Mouse (Mus musculus) heart, adult 2 months (tissue): ENCODE measurements around the gene Ptprd.

Experiments
- CTCF ChIP-seq: fragments of 200-600 bp; IDR thresholded peaks from 2 replicates; pipeline ENCODE4 v1.8.1; 2022; ENCODE audit warnings: antibody characterized with exemption, mild to moderate bottlenecking, moderate library complexity
- EP300 ChIP-seq: fragments of 200-500 bp; IDR thresholded peaks from 2 replicates; pipeline ENCODE4 v1.6.1; 2011; ENCODE audit warnings: low read depth, low read length, control low read depth; ENCODE audit not compliant: insufficient read depth
- POLR2A ChIP-seq: fragments of 200-500 bp; IDR thresholded peaks from 2 replicates; pipeline ENCODE4 v1.6.1; 2011; ENCODE audit warnings: mild to moderate bottlenecking, low read depth, low read length, control low read depth; ENCODE audit not compliant: insufficient read depth

DNA sequence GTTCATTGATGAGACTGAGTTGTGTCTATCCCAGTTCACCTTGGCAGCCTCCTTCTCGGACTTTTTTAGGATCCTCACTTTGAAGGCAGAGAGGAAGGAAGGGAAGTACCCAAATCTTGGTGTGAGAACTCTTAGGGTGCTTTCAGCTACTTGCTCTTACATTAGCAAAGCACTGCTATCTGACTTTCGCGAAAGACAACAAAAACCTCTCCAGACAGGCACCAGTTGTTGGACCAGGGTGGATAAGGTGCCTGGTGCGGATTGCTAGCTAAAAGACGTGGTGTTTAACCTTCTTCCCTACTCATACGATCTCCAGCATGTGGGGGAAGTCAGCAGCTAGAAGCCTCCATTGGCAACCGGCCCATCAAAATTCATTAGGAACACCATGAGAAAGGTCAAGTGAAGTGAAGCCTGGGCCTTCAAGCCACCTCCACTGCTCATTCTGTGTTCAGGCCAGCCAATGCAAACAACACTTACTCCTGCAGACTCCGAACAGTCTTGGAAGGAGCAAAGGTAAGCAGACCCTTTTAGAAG, 1760.7 kb downstream of the Ptprd start:
- TF ChIP-seq EP300 (no peak), POLR2A (no peak), CTCF (no peak)
